Mouse (Mus musculus) heart, postnatal 0 days (tissue): ENCODE measurements around the gene Kctd11. TPM values are rescaled to one million over a fixed set of nuclear protein-coding genes. Genes with fewer than 3 reads are reported as not detected.

ENCODE experiments used
- ATAC-seq: fragments of 200-750 bp; cut with Nextera tagmentation; 2 replicates; pipeline ENCODE4 v1.8.0; 2017; ENCODE audit warnings: low read depth, moderate number of reproducible peaks, moderate library complexity; ENCODE audit not compliant: insufficient read depth
- DNase-seq: peaks from one replicate; pipeline ENCODE4 v3.0.0-alpha.2; 2016; ENCODE audit warnings: low spot score
- H3K27ac ChIP-seq: fragments of 300-500 bp; sonication (generic); 2 replicates; pipeline ENCODE4 v1.5.1; 2014; ENCODE audit warnings: low read depth, mild to moderate bottlenecking
- H3K27me3 ChIP-seq: fragments of 300-500 bp; sonication (generic); 2 replicates; pipeline ENCODE4 v1.6.1; 2014; ENCODE audit warnings: low read length, mixed read lengths; ENCODE audit not compliant: control insufficient read depth, insufficient read depth
- H3K36me3 ChIP-seq: fragments of 300-500 bp; sonication (generic); replicated peaks from 2 replicates; pipeline ENCODE4 v1.6.1; 2014; ENCODE audit warnings: low read length, mixed read lengths; ENCODE audit not compliant: control insufficient read depth, insufficient read depth
- H3K4me1 ChIP-seq: fragments of 300-500 bp; sonication (generic); 2 replicates; pipeline ENCODE4 v1.6.1; 2014; ENCODE audit warnings: antibody characterized with exemption; ENCODE audit not compliant: control insufficient read depth, insufficient read depth
- H3K4me2 ChIP-seq: fragments of 300-500 bp; sonication (generic); 2 replicates; pipeline ENCODE4 v1.6.1; 2014; ENCODE audit warnings: low read depth, mild to moderate bottlenecking, low read length, moderate library complexity
- H3K4me3 ChIP-seq: fragments of 300-500 bp; sonication (generic); 2 replicates; pipeline ENCODE4 v1.5.1; 2014; ENCODE audit warnings: low read depth, low read length
- H3K9ac ChIP-seq: fragments of 300-500 bp; sonication (generic); replicated peaks from 2 replicates; pipeline ENCODE4 v1.6.1; 2014; ENCODE audit warnings: low read depth, low read length, mixed read lengths
- H3K9me3 ChIP-seq: fragments of 300-500 bp; sonication (generic); replicated peaks from 2 replicates; pipeline ENCODE4 v1.6.1; 2016; ENCODE audit warnings: low read length; ENCODE audit not compliant: control insufficient read depth
- CTCF ChIP-seq: IDR thresholded peaks from 2 replicates; pipeline ENCODE4 v1.5.1; 2016; ENCODE audit warnings: antibody characterized with exemption, control low read depth, low read depth
- EP300 ChIP-seq: IDR thresholded peaks from 2 replicates; pipeline ENCODE4 v1.6.1; 2016; ENCODE audit warnings: antibody characterized with exemption, low read depth
- WGBS: fragments of 180-500 bp; shearing (Covaris S2); extraction: QIAGEN DNeasy Blood & Tissue Kit; methylation state at CpG from one replicate; pipeline ENCODE4 v1.1.7; 2014; 5-methylcytosine and 5-hydroxymethylcytosine counted together
- polyA plus RNA-seq: library from polyadenylated mRNA; unstranded; fragments of >200 nt; fragmentation: Nextera tagmentation; extraction: Ambion mirVana; gene quantifications from 2 replicates; pipeline ENCODE4 v1.2.1, GENCODE M21; 2015
- total RNA-seq: library from RNA; depleted of rRNA; stranded (reverse); fragments of >200 nt; gene quantifications from 2 replicates; pipeline ENCODE4 v1.2.3, GENCODE M21; 2014; ENCODE audit warnings: low replicate concordance

The Kctd11 gene
- total and polyA plus RNA-seq, 2 experiments from 2014 or later: 2.3 to 9.4 TPM

- 59% methylated on average over 4 of the region's 4 CpGs for whole genome bisulfite sequencing
- no peaks in the 10 kb centered on the region for H3K27me3 ChIP-seq
- ATAC-seq: no peak
- H3K27ac ChIP-seq: no peak overlapping the region
- DNase-seq: no peak
- no peak overlapping the region for H3K4me3 ChIP-seq
- H3K36me3 ChIP-seq: no peaks in the 10 kb centered on the region
- no peak for TF ChIP-seq EP300
- no peaks in the 10 kb centered on the region for H3K9me3 ChIP-seq
- H3K4me2 ChIP-seq: no peak overlapping the region
- H3K9ac ChIP-seq: no peak overlapping the region
- no peaks in the 10 kb centered on the region for H3K4me1 ChIP-seq
These were observed 8.8 kb downstream of the Kctd11 start for GRCm38 (mm10) chr11:69872451-69872850.

GRCm38 (mm10) chr11:69871822-69872221 lies 9.4 kb downstream of the Kctd11 start:
- no peaks in the 10 kb centered on the region for H3K9me3 ChIP-seq
- H3K27ac ChIP-seq: no peak overlapping the region
- no peak for TF ChIP-seq EP300
- TF ChIP-seq CTCF: no peak
- no peaks in the 10 kb centered on the region for H3K4me1 ChIP-seq
- H3K9ac ChIP-seq: no peak overlapping the region
- ATAC-seq (no peak), DNase-seq (no peak)
- WGBS: 79% methylated on average over 7 of the region's 7 CpGs
- H3K4me3 ChIP-seq: no peak overlapping the region
- H3K36me3 ChIP-seq: no peaks in the 10 kb centered on the region
- no peak overlapping the region for H3K4me2 ChIP-seq
- no peaks in the 10 kb centered on the region for H3K27me3 ChIP-seq

- WGBS: 88% methylated on average over 2 of the region's 2 CpGs
These were observed 10.7 kb downstream of the Kctd11 start for GRCm38 (mm10) chr11:69870289-69871069.

GRCm38 (mm10) chr11:69867335-69867734 lies 13.9 kb downstream of the Kctd11 start:
- WGBS: 31% methylated on average over 9 of the region's 9 CpGs
- Histone ChIP-seq H3K27me3 (no peaks in the 10 kb centered on the region), H3K36me3 (no peaks in the 10 kb centered on the region), H3K4me3 (no peak overlapping the region), H3K27ac (no peak overlapping the region), H3K4me1 (no peaks in the 10 kb centered on the region), H3K4me2 (no peak overlapping the region), H3K9ac (no peak overlapping the region), H3K9me3 (no peaks in the 10 kb centered on the region)
- TF ChIP-seq EP300: no peak
- no peak for TF ChIP-seq CTCF
- DNase-seq (no peak), ATAC-seq (no peak)

More at GRCm38 (mm10) chr11:69870289-69871069, 10.7 kb downstream of the Kctd11 start:
- Histone ChIP-seq H3K9ac (no peak overlapping the region), H3K27me3 (no peaks in the 10 kb centered on the region), H3K4me2 (no peak overlapping the region), H3K4me3 (no peak overlapping the region), H3K4me1 (no peaks in the 10 kb centered on the region), H3K27ac (no peak overlapping the region), H3K9me3 (no peaks in the 10 kb centered on the region), H3K36me3 (no peaks in the 10 kb centered on the region)
- ATAC-seq (no peak), DNase-seq (no peak)
- no peak for TF ChIP-seq CTCF
- TF ChIP-seq EP300: no peak

- no peak overlapping the region for H3K4me3 ChIP-seq
- H3K4me1 ChIP-seq: no peaks in the 10 kb centered on the region
- no peaks in the 10 kb centered on the region for H3K36me3 ChIP-seq
- no peak overlapping the region for H3K9ac ChIP-seq
- H3K27me3 ChIP-seq: no peaks in the 10 kb centered on the region
- WGBS: 76% methylated on average over 9 of the region's 9 CpGs
- H3K27ac ChIP-seq: no peak overlapping the region
- DNase-seq (no peak), ATAC-seq (no peak)
- no peaks in the 10 kb centered on the region for H3K9me3 ChIP-seq
- TF ChIP-seq CTCF (no peak), EP300 (no peak)
- H3K4me2 ChIP-seq: no peak overlapping the region
These were observed 15.6 kb downstream of the Kctd11 start for GRCm38 (mm10) chr11:69865561-69865960.
